In genomic region chr1:127284975-127285374, GRCm38 (mm10) we compare ENCODE assay signal across 28 mouse cellular contexts.
DNase-seq lines count a peak whose midpoint lies in the region; ATAC-seq and TF ChIP-seq lines count a peak whose summit lies in the region.
"Had no signal": no experiment of that assay in that cellular context is flagged by ENCODE, and none has a peak within 500 bp of the region (broad histone marks: within the 10 kb centered on the region; RNA-seq: fewer than 3 reads in every experiment).

No protein-coding gene starts in this region.

- no peak overlapping the region for H3K27ac ChIP-seq in forebrain, embryonic 12.5 days
- H3K27ac ChIP-seq in forebrain, embryonic 13.5 days: no peak overlapping the region
- no peak overlapping the region for H3K27ac ChIP-seq in forebrain, embryonic 15.5 days (replicated peaks)
- H3K27ac ChIP-seq: embryonic facial prominence, embryonic 10.5 days; embryonic facial prominence, embryonic 13.5 days; heart, adult 2 months; heart, embryonic 10.5 days; heart, embryonic 13.5 days; hindbrain, embryonic 12.5 days; hindbrain, embryonic 15.5 days had no signal

- peaks cover 10% of the 10 kb centered on the region for H3K4me1 ChIP-seq in forebrain, embryonic 12.5 days
- H3K4me1 ChIP-seq in forebrain, embryonic 13.5 days: peaks cover 11% of the 10 kb centered on the region; the same call in 1 of the 2 replicates
- peaks cover 5% of the 10 kb centered on the region; the same call in 1 of the 2 replicates for H3K4me1 ChIP-seq in forebrain, embryonic 15.5 days
- H3K4me1 ChIP-seq: heart, embryonic 10.5 days; heart, embryonic 13.5 days; hindbrain, embryonic 12.5 days; hindbrain, embryonic 15.5 days had no signal

- peak; percentile 70 for DNase-seq in brain, embryonic 14.5 days (ENCODE audit: low read depth)
- no peak for DNase-seq in right cerebral cortex, postnatal 14 days
- DNase-seq in frontal cortex, postnatal 36 days (ENCODE audit: low spot score in 2 of 2): no peak
- DNase-seq: adrenal gland, postnatal 10 days; adrenal gland, postnatal 36 days; B cell, adult 2 months; cerebellum, adult 11-12 months; cerebellum, adult 8-10 months; cerebellum, postnatal 10 days; cerebellum, postnatal 36 days; embryo, embryonic 11 days; gastrocnemius, postnatal 25 days; heart, adult 2 months; kidney, adult 11 months; kidney, adult 8-10 months had no signal

- H3K27me3 ChIP-seq in forebrain, embryonic 12.5 days: no peaks in the 10 kb centered on the region
- H3K27me3 ChIP-seq in forebrain, embryonic 13.5 days: no peaks in the 10 kb centered on the region
- H3K27me3 ChIP-seq in forebrain, embryonic 15.5 days: no peaks in the 10 kb centered on the region
- H3K27me3 ChIP-seq: CH12.LX; embryonic facial prominence, embryonic 13.5 days; heart, embryonic 13.5 days; hindbrain, embryonic 12.5 days; hindbrain, embryonic 15.5 days; Patski had no signal

- 0 out of 2 replicates have a peak, but pooled peaks cover 2% of the 10 kb centered on the region for H3K36me3 ChIP-seq in forebrain, embryonic 12.5 days (replicated peaks)
- H3K36me3 ChIP-seq in forebrain, embryonic 13.5 days (ENCODE audit: poor library complexity, severe bottlenecking): peaks cover 4% of the 10 kb centered on the region; the same call in 1 of the 2 replicates
- H3K36me3 ChIP-seq in forebrain, embryonic 15.5 days: no peaks in the 10 kb centered on the region
- H3K36me3 ChIP-seq: G1E; hindbrain, embryonic 12.5 days; hindbrain, embryonic 15.5 days had no signal

- 33% methylated on average over 3 of the region's 3 CpGs for WGBS in forebrain, embryonic 12.5 days
- WGBS in forebrain, embryonic 13.5 days: 29% methylated on average over 3 of the region's 3 CpGs
- 22% methylated on average over 3 of the region's 3 CpGs for WGBS in forebrain, embryonic 15.5 days

- peak; percentile 17; the same call in 1 of the 2 replicates for ATAC-seq in forebrain, embryonic 12.5 days (ENCODE audit: low FRiP score)
- ATAC-seq in forebrain, embryonic 13.5 days: no peak
- 0 out of 2 replicates have a peak, but pooled peaks have one; percentile 51 for ATAC-seq in forebrain, embryonic 15.5 days (replicated peaks)
- ATAC-seq: Patski had no signal

- no peaks in the 10 kb centered on the region for H3K9me3 ChIP-seq in forebrain, embryonic 12.5 days
- 0 out of 2 replicates have a peak, but pooled peaks cover 4% of the 10 kb centered on the region for H3K9me3 ChIP-seq in forebrain, embryonic 13.5 days (replicated peaks)
- H3K9me3 ChIP-seq in forebrain, embryonic 15.5 days: no peaks in the 10 kb centered on the region
- H3K9me3 ChIP-seq: embryonic facial prominence, embryonic 10.5 days; embryonic facial prominence, embryonic 13.5 days; heart, embryonic 10.5 days; heart, embryonic 13.5 days; hindbrain, embryonic 12.5 days; hindbrain, embryonic 15.5 days had no signal

- no peak for TF ChIP-seq CTCF in brain, embryonic 14.5 days (IDR thresholded peaks at IDR 0.05; ENCODE audit: borderline replicate concordance, extremely low read depth, insufficient read depth, insufficient read length)

- H3K4me3 ChIP-seq in forebrain, embryonic 12.5 days (replicated peaks): no peak overlapping the region
- H3K4me3 ChIP-seq in forebrain, embryonic 13.5 days: no peak overlapping the region
- H3K4me3 ChIP-seq in forebrain, embryonic 15.5 days: no peak overlapping the region
- H3K4me3 ChIP-seq: embryonic facial prominence, embryonic 10.5 days; embryonic facial prominence, embryonic 13.5 days; erythroblast, embryonic 14.5 days; heart, adult 2 months; heart, embryonic 10.5 days; heart, embryonic 13.5 days; hindbrain, embryonic 12.5 days; hindbrain, embryonic 15.5 days had no signal

- TF ChIP-seq POLR2A in brain, embryonic 14.5 days (IDR thresholded peaks at IDR 0.05; ENCODE audit: borderline replicate concordance, extremely low read depth, insufficient read depth, insufficient read length, poor library complexity, severe bottlenecking): no peak

- no peak overlapping the region for H3K9ac ChIP-seq in forebrain, embryonic 12.5 days
- H3K9ac ChIP-seq in forebrain, embryonic 13.5 days: no peak overlapping the region
- no peak overlapping the region for H3K9ac ChIP-seq in forebrain, embryonic 15.5 days (replicated peaks)
- H3K9ac ChIP-seq: embryonic facial prominence, embryonic 13.5 days; heart, embryonic 13.5 days; hindbrain, embryonic 12.5 days; hindbrain, embryonic 15.5 days had no signal

- H3K4me2 ChIP-seq in forebrain, embryonic 12.5 days: no peak overlapping the region
- no peak overlapping the region for H3K4me2 ChIP-seq in forebrain, embryonic 13.5 days
- no peak overlapping the region for H3K4me2 ChIP-seq in forebrain, embryonic 15.5 days (replicated peaks)
- H3K4me2 ChIP-seq: embryonic facial prominence, embryonic 13.5 days; heart, embryonic 13.5 days; hindbrain, embryonic 12.5 days; hindbrain, embryonic 15.5 days had no signal
